Mouse (Mus musculus): ENCODE data around the gene Olfr539. TPM values are rescaled to one million over a fixed set of nuclear protein-coding genes. Genes with fewer than 3 reads are reported as not detected.

Gene Olfr539
- polyA plus RNA-seq, 1 experiment from 2014 or later: 0.03 TPM

DNA sequence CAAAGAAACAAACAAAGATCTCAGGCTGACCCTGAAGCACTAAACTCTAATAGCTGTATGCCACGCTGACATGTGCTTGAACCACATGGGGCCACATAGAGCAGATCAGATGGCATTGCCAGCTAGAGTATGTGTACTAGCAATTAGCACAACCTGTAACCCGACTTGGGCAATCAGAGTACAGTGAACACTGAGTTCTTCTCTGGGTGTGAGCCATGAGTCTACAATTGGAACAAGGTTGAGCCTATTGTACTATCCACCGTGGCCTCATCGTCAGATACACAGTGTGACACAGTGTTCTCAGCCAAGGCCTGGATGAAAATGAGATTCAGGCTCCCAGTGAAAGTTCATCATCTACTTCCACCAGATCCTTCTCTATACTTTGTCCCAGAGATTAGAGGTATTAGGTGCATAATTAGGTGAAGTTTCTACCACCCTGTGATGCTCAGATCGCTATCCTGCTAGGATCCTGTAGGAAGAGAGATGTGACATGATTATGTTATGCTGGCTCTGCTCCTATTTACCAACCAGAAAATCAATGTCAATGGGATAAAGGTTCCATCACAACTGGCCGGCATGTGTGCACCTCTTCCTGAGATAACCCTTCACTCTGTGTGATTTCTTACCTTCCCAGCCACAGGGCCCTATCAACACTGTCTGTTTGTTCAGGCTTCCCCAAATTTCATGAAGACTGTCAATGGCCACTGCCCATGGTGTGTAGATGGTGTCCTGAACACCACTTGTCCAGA, 48.0 kb downstream of the Olfr539 start:
- no peaks in the 10 kb centered on the region for H3K9me3 ChIP-seq (ENCODE audit: control insufficient read depth, low read length)
- WGBS: 83% methylated on average over 6 of the region's 6 CpGs
- H3K4me1 ChIP-seq (replicated peaks; ENCODE audit: control insufficient read depth, insufficient read depth, low read length): no peaks in the 10 kb centered on the region
- no peak overlapping the region for H3K4me2 ChIP-seq (replicated peaks)
- no peak overlapping the region for H3K9ac ChIP-seq
- DNase-seq (ENCODE audit: low spot score): no peak
- ATAC-seq (ENCODE audit: low FRiP score): no peak
- H3K4me3 ChIP-seq (replicated peaks; ENCODE audit: low read length): no peak overlapping the region
- no peak overlapping the region for H3K27ac ChIP-seq
- no peaks in the 10 kb centered on the region for H3K27me3 ChIP-seq (ENCODE audit: control insufficient read depth, insufficient read depth, low read length)
- H3K36me3 ChIP-seq (replicated peaks; ENCODE audit: control insufficient read depth, insufficient read depth): no peaks in the 10 kb centered on the region

DNA sequence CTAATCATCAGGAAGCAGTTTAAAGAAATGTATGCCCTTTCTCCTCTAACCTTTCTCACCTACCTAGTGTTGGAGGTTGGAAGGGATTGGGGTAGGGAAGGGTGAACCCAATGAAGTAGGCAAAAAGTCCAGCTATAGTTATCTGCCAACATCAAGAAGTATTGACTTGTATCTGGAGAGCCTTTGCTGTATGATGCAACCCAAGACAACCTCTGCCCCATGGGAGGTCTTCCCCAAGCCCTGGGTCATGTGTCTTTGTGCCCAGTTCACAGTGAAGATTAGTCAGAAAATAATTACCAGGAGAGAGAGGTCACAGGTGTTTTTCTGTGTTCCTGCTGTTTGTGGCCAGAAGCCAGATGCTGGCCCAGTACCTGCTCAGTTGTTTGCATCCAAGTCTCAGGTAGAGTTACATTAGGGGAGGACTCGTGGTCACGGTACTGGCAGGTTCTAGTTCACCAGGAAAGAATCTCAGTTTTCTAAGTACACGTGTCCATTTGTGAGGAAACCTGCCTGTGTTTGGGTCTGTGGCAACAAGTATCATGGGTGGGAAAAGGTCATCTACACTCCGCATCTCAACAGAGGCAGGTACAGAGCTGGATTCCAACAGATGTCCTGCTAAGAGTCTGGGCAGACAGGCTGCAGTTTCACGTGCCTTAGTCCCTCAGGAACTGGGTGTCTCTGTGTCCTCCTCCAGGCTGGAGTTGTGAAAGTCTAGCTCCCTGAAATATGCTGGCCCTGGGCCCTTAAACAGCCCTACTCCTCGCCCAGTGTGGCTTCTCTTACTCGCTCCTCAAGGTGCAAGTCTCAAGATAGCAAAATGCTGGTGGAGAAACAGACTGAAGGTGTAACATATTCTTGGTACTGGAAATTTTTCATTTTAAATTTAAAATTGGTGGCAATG, 57.7 kb downstream of the Olfr539 start:
- H3K27ac ChIP-seq: no peak overlapping the region
- H3K36me3 ChIP-seq (replicated peaks; ENCODE audit: control insufficient read depth, insufficient read depth): no peaks in the 10 kb centered on the region
- no peak overlapping the region for H3K9ac ChIP-seq
- WGBS: 86% methylated on average over 7 of the region's 7 CpGs
- no peak overlapping the region for H3K4me3 ChIP-seq (replicated peaks; ENCODE audit: low read length)
- DNase-seq (ENCODE audit: low spot score) (no peak), ATAC-seq (ENCODE audit: low FRiP score) (no peak)
- no peaks in the 10 kb centered on the region for H3K9me3 ChIP-seq (ENCODE audit: control insufficient read depth, low read length)
- H3K4me1 ChIP-seq (replicated peaks; ENCODE audit: control insufficient read depth, insufficient read depth, low read length): no peaks in the 10 kb centered on the region
- no peaks in the 10 kb centered on the region for H3K27me3 ChIP-seq (ENCODE audit: control insufficient read depth, insufficient read depth, low read length)
- no peak overlapping the region for H3K4me2 ChIP-seq (replicated peaks)

DNA sequence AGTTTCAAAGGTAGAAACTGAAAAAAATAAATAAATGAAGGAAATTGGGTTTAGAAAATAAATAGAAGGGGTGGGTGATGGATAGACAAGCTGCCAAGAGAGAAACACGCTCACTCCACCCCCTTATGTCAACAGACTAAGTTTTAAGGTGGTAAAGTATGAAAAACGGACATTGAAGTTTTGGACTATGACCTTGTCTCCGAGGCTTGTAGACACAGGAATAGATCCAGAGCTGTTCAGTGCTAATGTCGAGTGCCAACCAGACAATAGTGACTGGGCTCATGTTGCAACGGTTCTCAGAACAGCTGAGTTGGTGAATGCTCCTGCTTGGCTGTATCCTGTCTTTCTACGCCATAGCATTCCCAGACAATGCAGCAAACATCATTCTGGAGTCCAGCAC, 61.4 kb downstream of the Olfr539 start:
- Histone ChIP-seq H3K27ac (no peak overlapping the region), H3K4me2 (replicated peaks) (no peak overlapping the region), H3K36me3 (replicated peaks; ENCODE audit: control insufficient read depth, insufficient read depth) (no peaks in the 10 kb centered on the region), H3K9me3 (ENCODE audit: control insufficient read depth, low read length) (no peaks in the 10 kb centered on the region), H3K27me3 (ENCODE audit: control insufficient read depth, insufficient read depth, low read length) (no peaks in the 10 kb centered on the region), H3K4me3 (replicated peaks; ENCODE audit: low read length) (no peak overlapping the region), H3K4me1 (replicated peaks; ENCODE audit: control insufficient read depth, insufficient read depth, low read length) (no peaks in the 10 kb centered on the region), H3K9ac (no peak overlapping the region)
- WGBS: 85% methylated on average over 6 of the region's 6 CpGs
- DNase-seq (ENCODE audit: low spot score) (no peak), ATAC-seq (ENCODE audit: low FRiP score) (no peak)

DNA sequence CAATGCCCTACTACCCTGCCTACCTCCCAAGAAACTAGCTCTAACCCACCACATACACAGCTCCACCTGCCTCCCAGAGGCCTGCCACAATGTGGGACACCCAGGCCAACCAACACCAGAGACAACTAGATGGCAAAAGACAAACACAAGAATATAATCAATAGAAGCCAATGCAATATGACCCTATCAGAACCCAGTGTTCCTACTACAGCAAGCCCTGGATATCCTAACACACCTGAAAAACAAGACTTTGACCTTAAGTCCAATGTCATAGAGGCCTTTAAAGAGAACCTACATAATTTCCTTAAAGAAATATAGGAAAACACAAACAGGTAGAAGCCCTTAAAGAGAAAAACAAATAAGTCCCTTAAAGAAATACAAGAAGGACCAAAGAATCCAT, 65.8 kb downstream of the Olfr539 start:
- Histone ChIP-seq H3K27me3 (ENCODE audit: control insufficient read depth, insufficient read depth, low read length) (no peaks in the 10 kb centered on the region), H3K4me2 (replicated peaks) (no peak overlapping the region), H3K9ac (no peak overlapping the region), H3K4me1 (replicated peaks; ENCODE audit: control insufficient read depth, insufficient read depth, low read length) (no peaks in the 10 kb centered on the region), H3K4me3 (replicated peaks; ENCODE audit: low read length) (no peak overlapping the region), H3K36me3 (replicated peaks; ENCODE audit: control insufficient read depth, insufficient read depth) (no peaks in the 10 kb centered on the region), H3K9me3 (ENCODE audit: control insufficient read depth, low read length) (0 out of 2 replicates have a peak, but pooled peaks cover 4% of the 10 kb centered on the region), H3K27ac (no peak overlapping the region)
- DNase-seq (ENCODE audit: low spot score) (no peak), ATAC-seq (ENCODE audit: low FRiP score) (no peak)

Other genes starting within 250 kb of the Olfr539 start
- not detected in 2 replicates for gene Olfr532, start 238.3 kb upstream of the Olfr539 start, polyA plus RNA-seq (2014; fragmentation: Nextera tagmentation; extraction: Ambion mirVana)
- not detected in 2 replicates for gene Olfr533, start 196.6 kb upstream of the Olfr539 start, polyA plus RNA-seq (2014; fragmentation: Nextera tagmentation; extraction: Ambion mirVana)
- not detected in 2 replicates for gene Olfr535, start 175.7 kb upstream of the Olfr539 start, polyA plus RNA-seq (2014; fragmentation: Nextera tagmentation; extraction: Ambion mirVana)
- gene Olfr536, start 152.5 kb upstream of the Olfr539 start, polyA plus RNA-seq (2014; fragmentation: Nextera tagmentation; extraction: Ambion mirVana): not detected in 2 replicates
- gene Olfr538, start 92.0 kb upstream of the Olfr539 start, polyA plus RNA-seq (2014; fragmentation: Nextera tagmentation; extraction: Ambion mirVana): not detected in 2 replicates
- gene Olfr46, start 58.7 kb upstream of the Olfr539 start, polyA plus RNA-seq (2014; fragmentation: Nextera tagmentation; extraction: Ambion mirVana): 0.03 TPM in 1 of 2 replicates, not detected in the other
- not detected in 2 replicates for gene Olfr61, start 31.0 kb upstream of the Olfr539 start, polyA plus RNA-seq (2014; fragmentation: Nextera tagmentation; extraction: Ambion mirVana)
- not detected in 2 replicates for gene Olfr53, start 13.5 kb upstream of the Olfr539 start, polyA plus RNA-seq (2014; fragmentation: Nextera tagmentation; extraction: Ambion mirVana)
- gene Olfr45, start 22.0 kb downstream of the Olfr539 start, polyA plus RNA-seq (2014; fragmentation: Nextera tagmentation; extraction: Ambion mirVana): not detected in 2 replicates
- gene Olfr541, start 37.3 kb downstream of the Olfr539 start, polyA plus RNA-seq (2014; fragmentation: Nextera tagmentation; extraction: Ambion mirVana): not detected in 2 replicates
- gene Cyp2e1, start 103.8 kb downstream of the Olfr539 start, polyA plus RNA-seq (2014; fragmentation: Nextera tagmentation; extraction: Ambion mirVana): not detected in 2 replicates
- 0.47 and 0.62 TPM in 2 replicates for gene Syce1, start 127.9 kb downstream of the Olfr539 start, polyA plus RNA-seq (2014; fragmentation: Nextera tagmentation; extraction: Ambion mirVana)
- gene Zfp941, start 162.2 kb downstream of the Olfr539 start, polyA plus RNA-seq (2014; fragmentation: Nextera tagmentation; extraction: Ambion mirVana): 33.7 and 33.9 TPM in 2 replicates
- gene Urah, start 175.1 kb downstream of the Olfr539 start, polyA plus RNA-seq (2014; fragmentation: Nextera tagmentation; extraction: Ambion mirVana): 0.31 TPM in 1 of 2 replicates, not detected in the other
- gene Scgb1c1, start 185.6 kb downstream of the Olfr539 start, polyA plus RNA-seq (2014; fragmentation: Nextera tagmentation; extraction: Ambion mirVana): not detected in 2 replicates
- 0.14 TPM in 1 of 2 replicates, not detected in the other for gene Odf3, start 187.9 kb downstream of the Olfr539 start, polyA plus RNA-seq (2014; fragmentation: Nextera tagmentation; extraction: Ambion mirVana)
- 0.35 TPM in 1 of 2 replicates, not detected in the other for gene Gm45785, start 196.4 kb downstream of the Olfr539 start, polyA plus RNA-seq (2014; fragmentation: Nextera tagmentation; extraction: Ambion mirVana)
- gene Ric8a, start 197.0 kb downstream of the Olfr539 start, polyA plus RNA-seq (2014; fragmentation: Nextera tagmentation; extraction: Ambion mirVana): 92.8 and 96.6 TPM in 2 replicates
- 40.1 and 50.5 TPM in 2 replicates for gene Bet1l, start 197.6 kb downstream of the Olfr539 start, polyA plus RNA-seq (2014; fragmentation: Nextera tagmentation; extraction: Ambion mirVana)
- 177 and 185 TPM in 2 replicates for gene Psmd13, start 222.0 kb downstream of the Olfr539 start, polyA plus RNA-seq (2014; fragmentation: Nextera tagmentation; extraction: Ambion mirVana)
- 44.4 and 47.5 TPM in 2 replicates for gene Sirt3, start 222.4 kb downstream of the Olfr539 start, polyA plus RNA-seq (2014; fragmentation: Nextera tagmentation; extraction: Ambion mirVana)
- not detected in 2 replicates for gene Cox8b, start 240.5 kb downstream of the Olfr539 start, polyA plus RNA-seq (2014; fragmentation: Nextera tagmentation; extraction: Ambion mirVana)